Mouse (Mus musculus): ENCODE measurements around the gene Prpf40a. TPM values are rescaled to one million over a fixed set of nuclear protein-coding genes. Genes with fewer than 3 reads are reported as not detected.

The Prpf40a gene
- polyA plus RNA-seq, 1 experiment = 252 TPM

- Histone ChIP-seq H3K27ac (ENCODE audit: insufficient read depth, low read length) (no peak overlapping the region), H3K9me3 (replicated peaks; ENCODE audit: control insufficient read depth, insufficient read depth, low read length, poor library complexity, severe bottlenecking) (no peaks in the 10 kb centered on the region), H3K4me1 (ENCODE audit: control insufficient read depth, insufficient read depth, low read length) (no peaks in the 10 kb centered on the region), H3K4me3 (ENCODE audit: low read depth, low read length) (no peak overlapping the region), H3K9ac (ENCODE audit: low read depth, poor library complexity, severe bottlenecking) (no peak overlapping the region), H3K27me3 (ENCODE audit: control insufficient read depth, insufficient read depth, low read length, poor library complexity, severe bottlenecking) (no peaks in the 10 kb centered on the region), H3K36me3 (ENCODE audit: control insufficient read depth, insufficient read depth, low read length, poor library complexity, severe bottlenecking) (no peaks in the 10 kb centered on the region)
- TF ChIP-seq EP300 (IDR thresholded peaks at IDR 0.05; ENCODE audit: insufficient read depth, low read depth, low read length) = no peak
- TF ChIP-seq POLR2A (IDR thresholded peaks at IDR 0.05; ENCODE audit: insufficient read depth, low read length) = no peak
- TF ChIP-seq CTCF (IDR thresholded peaks at IDR 0.05; ENCODE audit: low read depth, low read length) = no peak
Observed at GRCm38 (mm10) chr2:53085617-53086202, 105.4 kb downstream of the Prpf40a start.

Other genes starting within 250 kb of the Prpf40a start
- 60.9 and 63.2 TPM in 2 replicates for gene Arl6ip6, start 442 bp upstream of the Prpf40a start, polyA plus RNA-seq (2011; ENCODE audit: insufficient read depth, insufficient read length, low read depth, missing spikeins)

Measured in ES-Bruce4 (cell line).